Mouse (Mus musculus) embryonic stem cell, embryonic (primary cell): ENCODE results near the gene Ndufs2.

ENCODE experiments used
- CTCF ChIA-PET, 4 experiments: fragments of 300-600 bp in 2 of 4; fragments of 350-600 bp in 2 of 4; sonication (Branson Sonifier 250); formaldehyde crosslinking; loops; one replicate each; lab custom pipeline; 2022; ENCODE audit warnings: inconsistent platforms in 2 of 4; lab: Charles Lee
- POLR2A ChIA-PET, 4 experiments: fragments of 300-600 bp in 2 of 4; fragments of 350-600 bp in 2 of 4; sonication (Branson Sonifier 250); formaldehyde crosslinking; loops; one replicate each; lab custom pipeline; 2022; ENCODE audit warnings: antibody characterized with exemption in 4 of 4, inconsistent platforms in 1 of 4; lab: Charles Lee

Ndufs2 gene

GRCm38 (mm10) chr1:171213801-171214496, 37.2 kb downstream of the Ndufs2 start, which contains the start of gene Nr1i3:
Gene Nr1i3 (plus strand): TSS chr1:171213970.
- CTCF ChIA-PET = interaction anchor here in 3 of 4 experiments (0.6 to 1.0 kb wide), 6 partner anchors 8 to 77 kb away, joined by 3 to 4 read pairs (median 3); partner anchors contain the start of genes Pcp4l1 (in 1 of the 3) and Tomm40l (in 1 of the 3)
- POLR2A ChIA-PET = interaction anchor here in 2 of 4 experiments (0.7 to 1.8 kb wide), 6 partner anchors 8 to 95 kb away, joined by 3 to 12 read pairs (median 3); partner anchors contain the start of genes Pcp4l1 (in 1 of the 2) and Tomm40l (in 1 of the 2)

DNA sequence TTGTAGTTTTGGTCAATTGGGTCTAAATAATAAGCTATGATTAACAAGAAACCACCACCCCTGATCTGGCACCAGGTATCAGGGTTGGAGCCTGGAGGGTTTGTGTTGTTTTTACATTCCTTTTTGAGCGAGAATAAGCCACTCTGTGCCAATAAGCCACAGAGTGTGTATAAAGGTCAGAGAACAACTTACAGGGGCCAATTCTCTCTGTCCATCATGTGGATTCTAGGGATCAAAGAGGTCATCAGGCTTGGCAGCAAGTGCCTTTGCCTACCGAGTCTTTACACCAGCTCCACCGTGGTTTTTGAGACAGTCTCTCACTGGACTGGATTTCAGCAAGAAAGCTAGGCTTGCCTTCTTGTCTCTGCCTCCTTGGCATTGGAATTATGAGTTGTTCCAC, 38.3 kb downstream of the Ndufs2 start:
- POLR2A ChIA-PET = interaction anchor here in 3 of 4 experiments (0.6 to 1.8 kb wide), 11 partner anchors 9 to 75 kb away, joined by 3 to 12 read pairs (median 3); partner anchors contain the start of genes B4galt3 (in 1 of the 3), Fcer1g (in 1 of the 3), Pcp4l1 (in 1 of the 3) and Tomm40l (in 1 of the 3)
- CTCF ChIA-PET = interaction anchor here in 2 of 4 experiments (0.6 to 1.3 kb wide), 4 partner anchors 8 to 76 kb away, joined by 3 to 4 read pairs (median 3); partner anchors contain the start of genes Pcp4l1 (in 1 of the 2) and Tomm40l (in 1 of the 2)

DNA sequence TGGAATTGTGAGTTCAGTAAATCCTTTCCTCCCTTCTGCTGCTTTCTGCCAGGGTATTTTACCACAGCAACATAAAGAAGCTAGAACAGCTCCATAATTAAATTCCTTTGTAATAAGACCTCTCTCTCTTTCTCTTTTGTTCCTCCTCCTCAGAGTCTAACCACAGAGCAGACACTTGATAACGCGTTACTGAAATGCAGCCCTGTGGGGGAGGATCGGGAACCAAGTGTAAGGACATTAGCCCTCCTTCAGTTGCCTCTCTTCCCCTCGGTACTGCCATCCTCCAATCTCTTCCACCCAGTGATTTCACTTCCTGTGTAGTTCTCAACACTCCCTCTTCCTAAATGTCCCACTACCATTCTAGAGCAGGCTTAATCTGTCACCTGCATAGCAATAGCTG, 41.8 kb downstream of the Ndufs2 start:
- ChIA-PET POLR2A (interaction anchor here in 2 of 4 experiments (0.5 to 1.7 kb wide), 8 partner anchors 8 to 356 kb away, joined by 3 to 6 read pairs (median 3); partner anchors contain the start of genes B4galt3 (in 1 of the 2) and Pcp4l1 (in 1 of the 2)), CTCF (interaction anchor here in 1 of 4 experiments (1.6 kb wide), 1 partner anchor 11 kb away, joined by 5 read pairs; no protein-coding TSS in a partner anchor)

- ChIA-PET POLR2A (interaction anchor here in 2 of 4 experiments (0.9 to 1.4 kb wide), 3 partner anchors 12 to 15 kb away, joined by 3 to 6 read pairs (median 3); partner anchors contain the start of gene Tomm40l (in 1 of the 2)), CTCF (interaction anchor here in 2 of 4 experiments (0.5 to 0.9 kb wide), 2 partner anchors 15 kb away, joined by 3 read pairs; no protein-coding TSS in a partner anchor)
Measured at GRCm38 (mm10) chr1:171205704-171206493, 45.3 kb downstream of the Ndufs2 start.

DNA sequence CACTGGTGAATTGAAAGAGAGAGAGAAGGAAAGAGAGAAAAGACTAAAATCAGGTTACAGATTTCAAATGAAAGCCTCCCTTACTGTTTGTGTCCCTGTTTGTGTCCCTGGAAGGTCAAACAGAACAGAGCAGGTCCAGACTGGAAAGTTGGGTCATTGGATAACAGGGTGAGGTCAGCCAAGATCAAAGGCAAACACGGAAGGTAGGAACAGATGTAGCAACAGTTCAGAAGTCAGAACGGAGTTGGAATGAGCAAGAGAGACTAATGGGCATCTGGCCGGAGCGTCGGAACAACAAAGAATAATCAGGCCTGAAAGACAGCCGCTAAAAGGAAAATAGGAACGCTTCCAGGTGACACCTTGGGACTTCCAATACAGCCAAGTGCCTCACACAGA, 46.9 kb downstream of the Ndufs2 start:
- POLR2A ChIA-PET = interaction anchor here in 2 of 4 experiments (0.6 to 2.1 kb wide), 6 partner anchors 8 to 82 kb away, joined by 3 to 5 read pairs (median 3); partner anchors contain the start of gene Pcp4l1 (in 1 of the 2)
- CTCF ChIA-PET = interaction anchor here in 2 of 4 experiments (0.6 to 0.7 kb wide), 2 partner anchors 38 to 42 kb away, joined by 3 to 15 read pairs; no protein-coding TSS in a partner anchor

DNA sequence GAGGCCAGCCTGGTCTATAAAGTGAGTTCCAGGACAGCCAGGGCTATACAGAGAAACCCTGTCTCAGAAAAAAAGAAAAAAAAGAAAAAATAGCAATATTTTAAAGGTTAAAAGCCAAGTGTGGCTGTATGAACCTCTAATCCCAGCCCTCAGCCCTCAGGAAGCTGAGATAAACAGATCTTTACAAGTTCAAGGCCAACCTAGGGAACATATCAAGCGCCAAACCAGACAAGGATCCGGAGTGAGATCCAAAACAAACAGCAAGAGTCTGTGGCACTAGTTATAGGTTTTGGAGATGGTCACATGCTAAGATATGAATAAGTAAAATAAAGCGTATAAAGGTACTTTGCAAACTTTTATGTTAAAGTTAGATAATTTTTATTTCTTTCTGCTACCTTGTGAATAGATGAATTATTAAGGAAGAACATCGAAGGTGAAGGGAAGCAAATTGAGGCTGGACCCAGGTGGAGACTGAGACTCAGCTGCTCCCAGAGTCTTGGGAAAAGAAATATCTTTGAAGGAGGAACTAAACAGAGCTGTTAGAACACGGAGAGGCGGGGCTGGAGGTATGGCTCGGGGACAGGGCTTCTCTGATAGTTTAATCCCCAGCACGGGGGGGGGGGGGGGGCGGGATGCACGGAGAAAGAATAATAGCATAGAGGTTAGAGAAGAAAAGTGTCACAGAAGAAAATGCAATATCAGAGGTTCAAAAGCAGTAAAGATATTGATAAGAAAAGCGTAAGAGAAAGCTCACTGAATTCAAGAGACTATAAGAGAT, 47.5 kb downstream of the Ndufs2 start:
- POLR2A ChIA-PET = interaction anchor here in 3 of 4 experiments (0.6 to 2.1 kb wide), 8 partner anchors 8 to 82 kb away, joined by 3 to 5 read pairs (median 3); partner anchors contain the start of gene Pcp4l1 (in 1 of the 3)
- CTCF ChIA-PET = interaction anchor here in 2 of 4 experiments (0.6 to 0.7 kb wide), 3 partner anchors 15 to 41 kb away, joined by 3 to 15 read pairs (median 8); no protein-coding TSS in a partner anchor

DNA sequence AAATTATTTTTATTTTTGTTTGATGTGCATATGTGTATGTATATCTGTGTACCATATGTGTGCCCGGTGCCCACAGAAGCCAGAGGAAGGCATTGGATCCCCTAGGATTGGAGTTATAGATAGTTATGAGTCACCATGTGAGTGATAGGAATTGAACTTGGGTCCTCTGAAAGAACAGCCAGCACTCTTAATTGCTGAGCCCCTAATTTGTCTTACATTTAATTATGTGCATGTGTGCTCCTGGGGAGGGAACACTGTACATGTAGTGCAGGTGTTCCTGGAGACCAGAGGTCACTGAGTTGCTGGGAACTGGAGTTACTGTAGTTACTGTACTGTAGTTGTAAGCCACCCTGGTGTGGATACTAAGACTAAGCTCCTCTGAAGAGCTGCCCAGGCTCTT, 50.4 kb downstream of the Ndufs2 start:
- ChIA-PET CTCF (interaction anchor here in 2 of 4 experiments (0.7 to 1.6 kb wide), 2 partner anchors 20 to 204 kb away, joined by 5 to 11 read pairs; no protein-coding TSS in a partner anchor), POLR2A (no interaction called here)

GRCm38 (mm10) chr1:171199532-171199931, 51.7 kb downstream of the Ndufs2 start:
- ChIA-PET POLR2A (interaction anchor here in 2 of 4 experiments (0.6 kb wide), 2 partner anchors 9 to 16 kb away, joined by 3 to 10 read pairs; no protein-coding TSS in a partner anchor), CTCF (interaction anchor here in 1 of 4 experiments (0.6 kb wide), 1 partner anchor 88 kb away, joined by 3 read pairs; no protein-coding TSS in a partner anchor)

- CTCF ChIA-PET = interaction anchor here (0.6 to 2.6 kb wide), 14 partner anchors 12 to 179 kb away, joined by 3 to 22 read pairs (median 4); partner anchors contain the start of genes Ppox (in 1 of the 4) and Tomm40l (in 1 of the 4)
- POLR2A ChIA-PET = interaction anchor here (0.6 to 3.7 kb wide), 39 partner anchors 7 to 282 kb away, joined by 3 to 24 read pairs (median 4); partner anchors contain the start of genes Tomm40l (in 2 of the 4), B4galt3 (in 1 of the 4), Ndufs2 (in 1 of the 4) and Nr1i3 (in 1 of the 4)
Measured at GRCm38 (mm10) chr1:171195887-171196397, 55.2 kb downstream of the Ndufs2 start, which contains the start of gene Pcp4l1. Gene Pcp4l1 (minus strand): TSS chr1:171196268.

DNA sequence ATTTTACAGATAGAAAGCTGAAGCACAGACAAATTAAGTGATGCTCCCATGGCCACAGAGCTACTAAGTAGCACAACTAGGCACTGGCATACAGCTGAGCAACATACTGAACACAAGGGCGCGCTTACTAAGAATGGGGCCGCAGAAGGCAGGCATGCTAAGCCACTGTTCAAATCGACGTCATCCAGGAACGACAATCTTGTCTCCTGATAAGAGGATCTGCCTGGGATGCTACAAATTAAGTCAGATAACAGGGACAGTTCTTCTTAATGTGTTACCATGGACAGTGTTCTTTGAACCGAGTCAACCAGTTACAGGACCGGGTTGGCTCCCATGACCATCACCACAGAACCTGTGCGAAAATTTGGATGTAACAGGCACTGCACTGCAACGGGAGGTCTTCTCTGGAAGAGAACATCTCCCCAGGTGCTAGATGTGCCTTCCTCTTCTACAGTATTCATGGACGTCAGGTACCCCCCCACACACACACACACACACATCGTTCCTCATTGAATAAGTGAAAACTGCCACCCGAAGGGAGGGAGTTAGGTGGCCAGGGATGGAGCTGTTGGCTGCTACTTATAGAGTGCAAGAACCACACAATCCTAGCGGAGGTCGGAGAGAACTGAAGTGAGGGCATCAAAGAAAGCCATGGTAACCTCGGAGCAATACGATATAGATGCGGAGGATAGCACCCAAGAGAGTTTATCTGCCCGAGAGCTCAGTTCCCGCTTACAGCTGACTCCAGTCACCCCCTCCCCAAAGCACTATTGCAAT, 56.0 kb downstream of the Ndufs2 start:
- POLR2A ChIA-PET = interaction anchor here (0.6 to 3.7 kb wide), 26 partner anchors 9 to 282 kb away, joined by 3 to 24 read pairs (median 4); partner anchors contain the start of genes B4galt3 (in 1 of the 4), Nr1i3 (in 1 of the 4), Ppox (in 1 of the 4) and Tomm40l (in 1 of the 4)

GRCm38 (mm10) chr1:171193911-171194830, 57.0 kb downstream of the Ndufs2 start:
- ChIA-PET CTCF (interaction anchor here (1.4 to 2.6 kb wide), 4 partner anchors 26 to 27 kb away, joined by 4 to 22 read pairs (median 8); partner anchors contain the start of gene Tomm40l (in 1 of the 4)), POLR2A (interaction anchor here in 3 of 4 experiments (0.6 to 3.7 kb wide), 14 partner anchors 9 to 219 kb away, joined by 3 to 24 read pairs (median 4); partner anchors contain the start of genes Nr1i3 (in 1 of the 3) and Tomm40l (in 1 of the 3))

More for the DNA sequence above, 56.0 kb downstream of the Ndufs2 start:
- CTCF ChIA-PET = interaction anchor here (0.6 to 2.6 kb wide), 9 partner anchors 13 to 76 kb away, joined by 3 to 22 read pairs (median 4); partner anchors contain the start of gene Tomm40l (in 1 of the 4)

- ChIA-PET CTCF (interaction anchor here in 3 of 4 experiments (0.5 to 1.6 kb wide), 7 partner anchors 23 to 29 kb away, joined by 3 to 4 read pairs (median 3); no protein-coding TSS in a partner anchor), POLR2A (interaction anchor here in 3 of 4 experiments (1.0 to 3.7 kb wide), 8 partner anchors 9 to 220 kb away, joined by 3 to 24 read pairs (median 3); partner anchors contain the start of genes Nr1i3 (in 1 of the 3) and Tomm40l (in 1 of the 3))
Measured at GRCm38 (mm10) chr1:171193093-171193840, 57.9 kb downstream of the Ndufs2 start.

- ChIA-PET CTCF (interaction anchor here in 3 of 4 experiments (0.5 to 1.2 kb wide), 6 partner anchors 25 to 310 kb away, joined by 3 to 10 read pairs (median 4); no protein-coding TSS in a partner anchor), POLR2A (interaction anchor here in 2 of 4 experiments (1.1 to 1.4 kb wide), 2 partner anchors 13 to 17 kb away, joined by 3 read pairs; no protein-coding TSS in a partner anchor)
Measured at GRCm38 (mm10) chr1:171192283-171192682, 58.9 kb downstream of the Ndufs2 start.
